Mouse (Mus musculus): Measurements from ENCODE around the gene Rars. TPM values are rescaled to one million over a fixed set of nuclear protein-coding genes. Genes with fewer than 3 reads are reported as not detected.
A peak's percentile ranks its signal among the peaks of the same experiment; 100 is the strongest.

Gene Rars
- polyA plus RNA-seq (2012; ENCODE audit: insufficient read depth, low replicate concordance), result 5.3 TPM in 1 of 2 replicates, not detected in the other

- H3K4me1 ChIP-seq, result peaks cover 57% of the 10 kb centered on the region
- no peaks in the 10 kb centered on the region for H3K9me3 ChIP-seq
- H3K4me3 ChIP-seq (replicated peaks), result peak within 1 kb of the TSS; percentile 98
- H3K36me3 ChIP-seq (replicated peaks; ENCODE audit: low read length), result peaks cover 31% of the 10 kb centered on the region
- no peaks in the 10 kb centered on the region for H3K27me3 ChIP-seq (replicated peaks)
- TF ChIP-seq FLI1 (IDR thresholded peaks at IDR 0.05; ENCODE audit: low read length) (peak; percentile 88; the same call in 1 of the 2 replicates), GATA1 (IDR thresholded peaks at IDR 0.05; ENCODE audit: borderline replicate concordance, low read length) (no peak)
These were observed at the start of gene Rars for GRCm38 (mm10) chr11:35834022-35834760. Rars (minus strand) TSS chr11:35834506.

- no peak for TF ChIP-seq FLI1 (IDR thresholded peaks at IDR 0.05; ENCODE audit: low read length)
- no peak for TF ChIP-seq GATA1 (IDR thresholded peaks at IDR 0.05; ENCODE audit: borderline replicate concordance, low read length)
- peaks cover 13% of the 10 kb centered on the region for H3K4me1 ChIP-seq
- H3K36me3 ChIP-seq (replicated peaks; ENCODE audit: low read length), result no peaks in the 10 kb centered on the region
- no peak overlapping the region for H3K4me3 ChIP-seq (replicated peaks)
- H3K9me3 ChIP-seq, result no peaks in the 10 kb centered on the region
- H3K27me3 ChIP-seq (replicated peaks), result peaks cover 9% of the 10 kb centered on the region
These were observed 48.5 kb upstream of the Rars start for GRCm38 (mm10) chr11:35882777-35883176.

GRCm38 (mm10) chr11:35878559-35878897, 44.2 kb upstream of the Rars start:
- Histone ChIP-seq H3K4me1 (peaks cover 15% of the 10 kb centered on the region), H3K4me3 (replicated peaks) (no peak overlapping the region), H3K9me3 (0 out of 2 replicates have a peak, but pooled peaks cover 5% of the 10 kb centered on the region), H3K27me3 (replicated peaks) (peaks cover 15% of the 10 kb centered on the region), H3K36me3 (replicated peaks; ENCODE audit: low read length) (no peaks in the 10 kb centered on the region)
- no peak for TF ChIP-seq FLI1 (IDR thresholded peaks at IDR 0.05; ENCODE audit: low read length)
- no peak for TF ChIP-seq GATA1 (IDR thresholded peaks at IDR 0.05; ENCODE audit: borderline replicate concordance, low read length)

- no peak for TF ChIP-seq FLI1 (IDR thresholded peaks at IDR 0.05; ENCODE audit: low read length)
- no peak for TF ChIP-seq GATA1 (IDR thresholded peaks at IDR 0.05; ENCODE audit: borderline replicate concordance, low read length)
- Histone ChIP-seq H3K36me3 (replicated peaks; ENCODE audit: low read length) (no peaks in the 10 kb centered on the region), H3K4me1 (peaks cover 15% of the 10 kb centered on the region), H3K9me3 (0 out of 2 replicates have a peak, but pooled peaks cover 5% of the 10 kb centered on the region), H3K4me3 (replicated peaks) (peak overlapping the region; percentile 38), H3K27me3 (replicated peaks) (peaks cover 15% of the 10 kb centered on the region)
These were observed 43.6 kb upstream of the Rars start for GRCm38 (mm10) chr11:35877651-35878558.

GRCm38 (mm10) chr11:35873624-35874244, 39.4 kb upstream of the Rars start:
- peaks cover 14% of the 10 kb centered on the region for H3K27me3 ChIP-seq (replicated peaks)
- H3K36me3 ChIP-seq (replicated peaks; ENCODE audit: low read length), result no peaks in the 10 kb centered on the region
- peaks cover 15% of the 10 kb centered on the region for H3K4me1 ChIP-seq
- H3K9me3 ChIP-seq, result 0 out of 2 replicates have a peak, but pooled peaks cover 5% of the 10 kb centered on the region
- no peak for TF ChIP-seq GATA1 (IDR thresholded peaks at IDR 0.05; ENCODE audit: borderline replicate concordance, low read length)
- no peak for TF ChIP-seq FLI1 (IDR thresholded peaks at IDR 0.05; ENCODE audit: low read length)
- H3K4me3 ChIP-seq (replicated peaks), result no peak overlapping the region

- peaks cover 4% of the 10 kb centered on the region; the same call in 1 of the 2 replicates for H3K4me1 ChIP-seq
- H3K9me3 ChIP-seq, result 0 out of 2 replicates have a peak, but pooled peaks cover 5% of the 10 kb centered on the region
- TF ChIP-seq GATA1 (IDR thresholded peaks at IDR 0.05; ENCODE audit: borderline replicate concordance, low read length) (no peak), FLI1 (IDR thresholded peaks at IDR 0.05; ENCODE audit: low read length) (no peak)
- H3K4me3 ChIP-seq (replicated peaks), result no peak overlapping the region
- H3K36me3 ChIP-seq (replicated peaks; ENCODE audit: low read length), result no peaks in the 10 kb centered on the region
- H3K27me3 ChIP-seq (replicated peaks), result peaks cover 15% of the 10 kb centered on the region
These were observed 36.7 kb upstream of the Rars start for GRCm38 (mm10) chr11:35870961-35871360.

- Histone ChIP-seq H3K27me3 (replicated peaks) (peaks cover 32% of the 10 kb centered on the region), H3K4me3 (replicated peaks) (no peak overlapping the region), H3K4me1 (peaks cover 19% of the 10 kb centered on the region; the same call in 1 of the 2 replicates)
These were observed 31.8 kb upstream of the Rars start for GRCm38 (mm10) chr11:35866140-35866539.

GRCm38 (mm10) chr11:35864981-35865604, 30.8 kb upstream of the Rars start:
- Histone ChIP-seq H3K27me3 (replicated peaks) (peaks cover 34% of the 10 kb centered on the region), H3K9me3 (no peaks in the 10 kb centered on the region), H3K4me1 (peaks cover 15% of the 10 kb centered on the region), H3K4me3 (replicated peaks) (no peak overlapping the region), H3K36me3 (replicated peaks; ENCODE audit: low read length) (no peaks in the 10 kb centered on the region)
- TF ChIP-seq GATA1 (IDR thresholded peaks at IDR 0.05; ENCODE audit: borderline replicate concordance, low read length), result no peak
- TF ChIP-seq FLI1 (IDR thresholded peaks at IDR 0.05; ENCODE audit: low read length), result no peak

More at GRCm38 (mm10) chr11:35866140-35866539, 31.8 kb upstream of the Rars start:
- Histone ChIP-seq H3K36me3 (replicated peaks; ENCODE audit: low read length) (no peaks in the 10 kb centered on the region), H3K9me3 (no peaks in the 10 kb centered on the region)
- no peak for TF ChIP-seq GATA1 (IDR thresholded peaks at IDR 0.05; ENCODE audit: borderline replicate concordance, low read length)
- TF ChIP-seq FLI1 (IDR thresholded peaks at IDR 0.05; ENCODE audit: low read length), result no peak

GRCm38 (mm10) chr11:35863653-35864052, 29.3 kb upstream of the Rars start:
- no peak for TF ChIP-seq FLI1 (IDR thresholded peaks at IDR 0.05; ENCODE audit: low read length)
- no peak for TF ChIP-seq GATA1 (IDR thresholded peaks at IDR 0.05; ENCODE audit: borderline replicate concordance, low read length)
- Histone ChIP-seq H3K4me1 (peaks cover 15% of the 10 kb centered on the region), H3K9me3 (no peaks in the 10 kb centered on the region), H3K36me3 (replicated peaks; ENCODE audit: low read length) (no peaks in the 10 kb centered on the region), H3K27me3 (replicated peaks) (peaks cover 37% of the 10 kb centered on the region), H3K4me3 (replicated peaks) (peak overlapping the region; percentile 31)
